In genomic region chr15:7128627-7129126, GRCm38 (mm10) we compare ENCODE assay signal across 8 mouse cellular contexts. TPM values are rescaled to one million over a fixed set of nuclear protein-coding genes. Genes with fewer than 3 reads are reported as not detected.
DNase-seq lines count a peak whose midpoint lies in the region; ATAC-seq lines count a peak whose summit lies in the region.

No protein-coding gene starts in this region.

- H3K9ac ChIP-seq in kidney, embryonic 16.5 days (replicated peaks; ENCODE audit: low read length), result peak overlapping the region; percentile 91

- under 1% methylated on average over 18 of the region's 18 CpGs for WGBS in kidney, embryonic 16.5 days
- WGBS in midbrain, embryonic 10.5 days, result 4% methylated on average over 18 of the region's 18 CpGs

- H3K27me3 ChIP-seq in erythroblast, embryonic 14.5 days (ENCODE audit: control insufficient read depth), result peaks cover 49% of the 10 kb centered on the region
- H3K27me3 ChIP-seq in kidney, embryonic 16.5 days (ENCODE audit: insufficient read depth, low read length), result no peaks in the 10 kb centered on the region
- H3K27me3 ChIP-seq in midbrain, embryonic 10.5 days (ENCODE audit: low read depth, poor library complexity, severe bottlenecking), result peaks cover 54% of the 10 kb centered on the region

- no peaks in the 10 kb centered on the region for H3K4me1 ChIP-seq in erythroblast, embryonic 14.5 days (ENCODE audit: control insufficient read depth)
- H3K4me1 ChIP-seq in kidney, embryonic 16.5 days (ENCODE audit: insufficient read depth, low read length), result peaks cover 39% of the 10 kb centered on the region
- H3K4me1 ChIP-seq in midbrain, embryonic 10.5 days, result peaks cover 34% of the 10 kb centered on the region

- peak overlapping the region; percentile 92 for H3K4me2 ChIP-seq in kidney, embryonic 16.5 days (replicated peaks; ENCODE audit: low read depth, low read length)

- peak overlapping the region; percentile 93 for H3K27ac ChIP-seq in kidney, embryonic 16.5 days (ENCODE audit: low read length)
- H3K27ac ChIP-seq in midbrain, embryonic 10.5 days (replicated peaks), result peak overlapping the region; percentile 91

- H3K4me3 ChIP-seq in erythroblast, embryonic 14.5 days (replicated peaks), result peak overlapping the region; percentile 42
- peak overlapping the region; percentile 85 for H3K4me3 ChIP-seq in kidney, embryonic 16.5 days (ENCODE audit: low read length)
- peak overlapping the region; percentile 78 for H3K4me3 ChIP-seq in midbrain, embryonic 10.5 days

- DNase-seq in R1 (ENCODE audit: low read depth, low spot score), result peak; percentile 64
- DNase-seq in heart, adult 9 months (ENCODE audit: low spot score in 2 of 2), result peak; percentile 62 to 63
- no peak for DNase-seq in midbrain, embryonic 10.5 days (ENCODE audit: low spot score)
- DNase-seq in B cell, adult 2 months, result no peak
- DNase-seq in frontal cortex, adult 2 months (ENCODE audit: extremely low spot score in 1 of 2, low spot score in 1 of 2), result no peak

- no peaks in the 10 kb centered on the region; the same call in 1 of the 2 replicates for H3K36me3 ChIP-seq in erythroblast, embryonic 14.5 days (ENCODE audit: control insufficient read depth)
- no peaks in the 10 kb centered on the region for H3K36me3 ChIP-seq in kidney, embryonic 16.5 days (ENCODE audit: insufficient read depth, low read length)
- H3K36me3 ChIP-seq in midbrain, embryonic 10.5 days, result no peaks in the 10 kb centered on the region

- H3K9me3 ChIP-seq in erythroblast, embryonic 14.5 days (ENCODE audit: control insufficient read depth, low read length), result no peaks in the 10 kb centered on the region
- H3K9me3 ChIP-seq in kidney, embryonic 16.5 days (ENCODE audit: low read length), result no peaks in the 10 kb centered on the region
- no peaks in the 10 kb centered on the region for H3K9me3 ChIP-seq in midbrain, embryonic 10.5 days (replicated peaks)

- no peak for ATAC-seq in erythroblast, adult 5-6 weeks (replicated peaks; ENCODE audit: low FRiP score, poor library complexity, severe bottlenecking)
- ATAC-seq in kidney, embryonic 16.5 days (ENCODE audit: low FRiP score, low TSS enrichment), result no peak

RNA-seq across cellular contexts. Expression of gene Lifr, which starts 38.3 kb away (rescaled TPM):
- polyA plus RNA-seq in erythroblast, embryonic 14.5 days (2012), result not detected in 2 replicates
- 0.19 and 2.3 TPM in 2 replicates for total RNA-seq in erythroblast, adult 5-6 weeks (2015; ENCODE audit: low replicate concordance)
- total RNA-seq in erythroblast, adult 5-6 weeks (2017; ENCODE audit: low replicate concordance), result 0.60 and 0.70 TPM in 2 replicates
- 23.7 and 24.8 TPM in 2 replicates for polyA plus RNA-seq in kidney, embryonic 16.5 days (2015; fragmentation: Nextera tagmentation; extraction: Ambion mirVana)
- polyA plus RNA-seq in midbrain, embryonic 10.5 days (2016; fragmentation: Nextera tagmentation; extraction: Ambion mirVana), result 10.0 and 10.1 TPM in 2 replicates
- 16.9 and 17.6 TPM in 2 replicates for polyA plus RNA-seq in frontal cortex, adult 2 months (2012; rRNA removed)

Comparison
In these comparisons a context has a peak if more than half of its experiments do, and no peak if none do; other contexts are left out.
1. DNase-seq: peak in R1 (single experiment) and heart, adult 9 months (2 of 2); none in midbrain, embryonic 10.5 days (single experiment), B cell, adult 2 months (0 of 2) and frontal cortex, adult 2 months (0 of 2).
2. RNA of gene Lifr, which starts 38.3 kb away (polyA plus RNA-seq): 23.7 to 24.8 TPM in kidney, embryonic 16.5 days, 16.9 to 17.6 TPM in frontal cortex, adult 2 months and 10.0 to 10.1 TPM in midbrain, embryonic 10.5 days; not detected in erythroblast, embryonic 14.5 days; every median in the first group is over 10 times any median in the second.
3. Peak in every context shown above with its lines, with median percentiles within 50 percentile points of each other: H3K4me3 ChIP-seq.